19 mouse cellular contexts compared by ENCODE assay signal in genomic region chr8:84716790-84717189, GRCm38 (mm10). TPM values are rescaled to one million over a fixed set of nuclear protein-coding genes. Genes with fewer than 3 reads are reported as not detected.
DNase-seq lines count a peak whose midpoint lies in the region; ATAC-seq and TF ChIP-seq lines count a peak whose summit lies in the region.
"Had no signal": no experiment of that assay in that cellular context is flagged by ENCODE, and none has a peak within 500 bp of the region (broad histone marks: within the 10 kb centered on the region; RNA-seq: fewer than 3 reads in every experiment).

No protein-coding gene starts in this region.

- H3K9ac ChIP-seq in embryonic facial prominence, embryonic 11.5 days (replicated peaks; ENCODE audit: low read length), result no peak overlapping the region
- no peak overlapping the region for H3K9ac ChIP-seq in embryonic facial prominence, embryonic 15.5 days
- H3K9ac ChIP-seq in limb, embryonic 11.5 days (ENCODE audit: low read length), result no peak overlapping the region

- H3K27ac ChIP-seq in embryonic facial prominence, embryonic 11.5 days (replicated peaks; ENCODE audit: low read depth, low read length), result 0 out of 2 replicates have a peak overlapping the region, but pooled peaks have one; percentile 4
- no peak overlapping the region for H3K27ac ChIP-seq in embryonic facial prominence, embryonic 10.5 days (replicated peaks)
- peak overlapping the region; percentile 32 for H3K27ac ChIP-seq in layer of hippocampus, adult 2 months
- H3K27ac ChIP-seq in embryonic facial prominence, embryonic 15.5 days (replicated peaks), result peak overlapping the region; percentile 70
- H3K27ac ChIP-seq in limb, embryonic 11.5 days (replicated peaks; ENCODE audit: low read depth, low read length), result peak overlapping the region; percentile 57
- H3K27ac ChIP-seq: midbrain, embryonic 10.5 days had no signal

- no peaks in the 10 kb centered on the region for H3K36me3 ChIP-seq in embryonic facial prominence, embryonic 11.5 days (replicated peaks; ENCODE audit: control insufficient read depth, insufficient read depth, low read depth, low read length)
- no peaks in the 10 kb centered on the region for H3K36me3 ChIP-seq in embryonic facial prominence, embryonic 10.5 days (replicated peaks)
- H3K36me3 ChIP-seq in embryonic facial prominence, embryonic 15.5 days, result peaks cover 56% of the 10 kb centered on the region
- H3K36me3 ChIP-seq in limb, embryonic 11.5 days (ENCODE audit: control insufficient read depth, insufficient read depth, low read length), result no peaks in the 10 kb centered on the region; the same call in 1 of the 2 replicates
- H3K36me3 ChIP-seq: midbrain, embryonic 10.5 days had no signal

- 77% methylated on average over 11 of the region's 11 CpGs for WGBS in embryonic facial prominence, embryonic 11.5 days
- WGBS in embryonic facial prominence, embryonic 10.5 days, result 79% methylated on average over 11 of the region's 11 CpGs
- 73% methylated on average over 11 of the region's 11 CpGs for WGBS in embryonic facial prominence, embryonic 15.5 days
- WGBS in limb, embryonic 11.5 days, result 67% methylated on average over 11 of the region's 11 CpGs

- H3K4me3 ChIP-seq in embryonic facial prominence, embryonic 11.5 days (ENCODE audit: low read depth, low read length), result no peak overlapping the region
- H3K4me3 ChIP-seq in embryonic facial prominence, embryonic 10.5 days, result no peak overlapping the region
- H3K4me3 ChIP-seq in layer of hippocampus, adult 2 months, result no peak overlapping the region
- no peak overlapping the region for H3K4me3 ChIP-seq in embryonic facial prominence, embryonic 15.5 days (replicated peaks)
- H3K4me3 ChIP-seq in limb, embryonic 11.5 days (ENCODE audit: low read depth, low read length), result no peak overlapping the region

- H3K9me3 ChIP-seq in embryonic facial prominence, embryonic 11.5 days (replicated peaks; ENCODE audit: control insufficient read depth, low read length), result no peaks in the 10 kb centered on the region
- no peaks in the 10 kb centered on the region for H3K9me3 ChIP-seq in embryonic facial prominence, embryonic 10.5 days
- no peaks in the 10 kb centered on the region for H3K9me3 ChIP-seq in embryonic facial prominence, embryonic 15.5 days (replicated peaks)
- H3K9me3 ChIP-seq in limb, embryonic 11.5 days (ENCODE audit: control insufficient read depth, low read length), result no peaks in the 10 kb centered on the region
- H3K9me3 ChIP-seq: midbrain, embryonic 10.5 days; neural tube, embryonic 13.5 days had no signal

- DNase-seq in embryonic facial prominence, embryonic 11.5 days (ENCODE audit: low spot score), result peak; percentile 72
- no peak for DNase-seq in embryonic facial prominence, embryonic 10.5 days (ENCODE audit: low spot score)
- no peak for DNase-seq in layer of hippocampus, adult 2 months (ENCODE audit: low spot score in 2 of 2)
- DNase-seq in layer of hippocampus, postnatal 14 days (ENCODE audit: low spot score in 2 of 2), result no peak
- DNase-seq in limb, embryonic 11.5 days (ENCODE audit: low spot score), result no peak
- DNase-seq in spleen, postnatal 14 days (ENCODE audit: low spot score in 2 of 2), result no peak
- no peak for DNase-seq in layer of hippocampus, adult 9-10 months (ENCODE audit: low spot score)
- DNase-seq: cerebellum, adult 9-10 months; kidney, adult 18-20 months; kidney, postnatal 10 days; layer of hippocampus, adult 9-11 months; lung, adult 2 months; lung, postnatal 4 days; right cerebral cortex, postnatal 25 days; thymus, postnatal 4 days had no signal

- no peak overlapping the region for H3K4me2 ChIP-seq in embryonic facial prominence, embryonic 11.5 days (ENCODE audit: low read depth, low read length)
- H3K4me2 ChIP-seq in embryonic facial prominence, embryonic 15.5 days (replicated peaks), result no peak overlapping the region
- H3K4me2 ChIP-seq in limb, embryonic 11.5 days (ENCODE audit: low read depth, severe bottlenecking), result 0 out of 2 replicates have a peak overlapping the region, but pooled peaks have one; percentile 1

- ATAC-seq in embryonic facial prominence, embryonic 11.5 days (replicated peaks; ENCODE audit: insufficient number of reproducible peaks, low FRiP score, low TSS enrichment, low read depth), result no peak
- no peak for ATAC-seq in embryonic facial prominence, embryonic 15.5 days (ENCODE audit: insufficient number of reproducible peaks, low FRiP score, low TSS enrichment, low read depth)
- no peak for ATAC-seq in limb, embryonic 11.5 days (ENCODE audit: insufficient number of reproducible peaks, low FRiP score, low TSS enrichment, low read depth)

- no peak for TF ChIP-seq CTCF in layer of hippocampus, adult 2 months (conservative IDR thresholded peaks at IDR 0.05)

- peaks cover 22% of the 10 kb centered on the region for H3K4me1 ChIP-seq in embryonic facial prominence, embryonic 11.5 days (ENCODE audit: control insufficient read depth, insufficient read depth, low read length)
- H3K4me1 ChIP-seq in embryonic facial prominence, embryonic 10.5 days, result peaks cover 59% of the 10 kb centered on the region
- peaks cover 78% of the 10 kb centered on the region for H3K4me1 ChIP-seq in embryonic facial prominence, embryonic 15.5 days
- H3K4me1 ChIP-seq in limb, embryonic 11.5 days (ENCODE audit: control insufficient read depth, insufficient read depth, low read length), result peaks cover 59% of the 10 kb centered on the region

- H3K27me3 ChIP-seq in embryonic facial prominence, embryonic 11.5 days (ENCODE audit: control insufficient read depth, insufficient read depth, low read length), result peaks cover 45% of the 10 kb centered on the region
- H3K27me3 ChIP-seq in embryonic facial prominence, embryonic 10.5 days (replicated peaks; ENCODE audit: low read depth, poor library complexity, severe bottlenecking), result peaks cover 100% of the 10 kb centered on the region
- peaks cover 6% of the 10 kb centered on the region for H3K27me3 ChIP-seq in embryonic facial prominence, embryonic 15.5 days
- peaks cover 11% of the 10 kb centered on the region for H3K27me3 ChIP-seq in limb, embryonic 11.5 days (ENCODE audit: control insufficient read depth, insufficient read depth, low read length)

RNA-seq across cellular contexts. Expression of gene G430095P16Rik, which starts 6.0 kb away (rescaled TPM):
- 3.6 and 5.7 TPM in 2 replicates for polyA plus RNA-seq in embryonic facial prominence, embryonic 11.5 days (2014; fragmentation: Nextera tagmentation; extraction: Ambion mirVana)
- 1.6 and 3.6 TPM in 2 replicates for polyA plus RNA-seq in embryonic facial prominence, embryonic 10.5 days (2016; fragmentation: Nextera tagmentation; extraction: Ambion mirVana)
- under 1 TPM in 1 of 2 experiments, not detected in 1; 0.54 TPM for total RNA-seq in layer of hippocampus, adult 2 months (2021)
- not detected for total RNA-seq in layer of hippocampus, postnatal 14 days (2021)
- polyA plus RNA-seq in embryonic facial prominence, embryonic 15.5 days (2015; fragmentation: Nextera tagmentation; extraction: Ambion mirVana), result 4.2 and 4.9 TPM in 2 replicates
- polyA plus RNA-seq in limb, embryonic 11.5 days (2014; fragmentation: Nextera tagmentation; extraction: Ambion mirVana), result 7.7 and 8.6 TPM in 2 replicates
- total RNA-seq: left cerebral cortex, postnatal 36 days had no signal

RNA-seq across cellular contexts. Expression of gene Lyl1, which starts 15.5 kb away (rescaled TPM):
- polyA plus RNA-seq in embryonic facial prominence, embryonic 11.5 days (2014; fragmentation: Nextera tagmentation; extraction: Ambion mirVana), result 4.6 and 5.3 TPM in 2 replicates
- polyA plus RNA-seq in embryonic facial prominence, embryonic 10.5 days (2016; fragmentation: Nextera tagmentation; extraction: Ambion mirVana), result 4.3 and 5.5 TPM in 2 replicates
- 1 to 10 TPM; 2.3 to 2.6 TPM for total RNA-seq in layer of hippocampus, adult 2 months (2021)
- total RNA-seq in layer of hippocampus, postnatal 14 days (2021), result 1 to 10 TPM; 3.4 to 4.2 TPM
- 5.8 and 6.0 TPM in 2 replicates for polyA plus RNA-seq in embryonic facial prominence, embryonic 15.5 days (2015; fragmentation: Nextera tagmentation; extraction: Ambion mirVana)
- polyA plus RNA-seq in limb, embryonic 11.5 days (2014; fragmentation: Nextera tagmentation; extraction: Ambion mirVana), result 3.9 and 4.8 TPM in 2 replicates

RNA-seq across cellular contexts. Expression of gene Nacc1, which starts 29.1 kb away (rescaled TPM):
- 21.0 and 21.1 TPM in 2 replicates for polyA plus RNA-seq in embryonic facial prominence, embryonic 11.5 days (2014; fragmentation: Nextera tagmentation; extraction: Ambion mirVana)
- 30.4 and 30.8 TPM in 2 replicates for polyA plus RNA-seq in embryonic facial prominence, embryonic 10.5 days (2016; fragmentation: Nextera tagmentation; extraction: Ambion mirVana)
- total RNA-seq in layer of hippocampus, adult 2 months (2021), result 10 to 100 TPM; 91.8 to 93.9 TPM
- 10 to 100 TPM; 84.0 to 85.6 TPM for total RNA-seq in layer of hippocampus, postnatal 14 days (2021)
- 16.7 and 16.9 TPM in 2 replicates for polyA plus RNA-seq in embryonic facial prominence, embryonic 15.5 days (2015; fragmentation: Nextera tagmentation; extraction: Ambion mirVana)
- polyA plus RNA-seq in limb, embryonic 11.5 days (2014; fragmentation: Nextera tagmentation; extraction: Ambion mirVana), result 26.4 and 26.7 TPM in 2 replicates

RNA-seq across cellular contexts. Expression of gene Trmt1, which starts 30.7 kb away (rescaled TPM):
- polyA plus RNA-seq in embryonic facial prominence, embryonic 11.5 days (2014; fragmentation: Nextera tagmentation; extraction: Ambion mirVana), result 61.5 and 64.7 TPM in 2 replicates
- polyA plus RNA-seq in embryonic facial prominence, embryonic 10.5 days (2016; fragmentation: Nextera tagmentation; extraction: Ambion mirVana), result 69.1 and 71.2 TPM in 2 replicates
- total RNA-seq in layer of hippocampus, adult 2 months (2021), result 100 to 1,000 TPM; 109 to 113 TPM
- 10 to 100 TPM; 82.9 to 97.3 TPM for total RNA-seq in layer of hippocampus, postnatal 14 days (2021)
- 69.1 and 78.2 TPM in 2 replicates for polyA plus RNA-seq in embryonic facial prominence, embryonic 15.5 days (2015; fragmentation: Nextera tagmentation; extraction: Ambion mirVana)
- 65.7 and 65.9 TPM in 2 replicates for polyA plus RNA-seq in limb, embryonic 11.5 days (2014; fragmentation: Nextera tagmentation; extraction: Ambion mirVana)

RNA-seq across cellular contexts. Expression of gene Ier2, which starts 54.1 kb away (rescaled TPM):
- 86.9 and 89.6 TPM in 2 replicates for polyA plus RNA-seq in embryonic facial prominence, embryonic 11.5 days (2014; fragmentation: Nextera tagmentation; extraction: Ambion mirVana)
- polyA plus RNA-seq in embryonic facial prominence, embryonic 10.5 days (2016; fragmentation: Nextera tagmentation; extraction: Ambion mirVana), result 140 and 148 TPM in 2 replicates
- total RNA-seq in layer of hippocampus, adult 2 months (2021), result 1 to 10 TPM; 5.1 to 7.2 TPM
- total RNA-seq in layer of hippocampus, postnatal 14 days (2021), result 10 to 100 TPM in 1 of 2 experiments, 1 to 10 TPM in 1; 9.5 to 12.5 TPM
- 79.7 and 83.9 TPM in 2 replicates for polyA plus RNA-seq in embryonic facial prominence, embryonic 15.5 days (2015; fragmentation: Nextera tagmentation; extraction: Ambion mirVana)
- 149 and 156 TPM in 2 replicates for polyA plus RNA-seq in limb, embryonic 11.5 days (2014; fragmentation: Nextera tagmentation; extraction: Ambion mirVana)
